Mouse (Mus musculus) lung, postnatal 0 days (tissue): ENCODE results near the gene Kmo. TPM values are rescaled to one million over a fixed set of nuclear protein-coding genes. Genes with fewer than 3 reads are reported as not detected.
A peak's percentile ranks its signal among the peaks of the same experiment; 100 is the strongest.

Experiments used
- ATAC-seq: fragments of 200-750 bp; cut with Nextera tagmentation; 2 replicates; pipeline ENCODE4 v1.8.0; 2017; ENCODE audit warnings: moderate library complexity
- DNase-seq: peaks from one replicate; pipeline ENCODE4 v3.0.0-alpha.2; 2016; ENCODE audit warnings: low spot score
- H3K27ac ChIP-seq: fragments of 300-500 bp; sonication (generic); 2 replicates; pipeline ENCODE4 v1.5.1; 2014; ENCODE audit warnings: antibody characterized with exemption, mild to moderate bottlenecking, low read length, mixed read lengths
- H3K27me3 ChIP-seq: fragments of 300-500 bp; sonication (generic); replicated peaks from 2 replicates; pipeline ENCODE4 v1.6.1; 2014; ENCODE audit warnings: low read length, mixed read lengths; ENCODE audit not compliant: insufficient read depth
- H3K36me3 ChIP-seq: fragments of 300-500 bp; sonication (generic); 2 replicates; pipeline ENCODE4 v1.6.1; 2014; ENCODE audit warnings: low read length, mixed read lengths; ENCODE audit not compliant: insufficient read depth
- H3K4me1 ChIP-seq: fragments of 300-500 bp; sonication (generic); 2 replicates; pipeline ENCODE4 v1.6.1; 2014; ENCODE audit warnings: antibody characterized with exemption, low read depth, low read length, mixed read lengths; ENCODE audit not compliant: insufficient read depth
- H3K4me2 ChIP-seq: fragments of 300-500 bp; sonication (generic); replicated peaks from 2 replicates; pipeline ENCODE4 v1.6.1; 2014; ENCODE audit warnings: low read depth, mild to moderate bottlenecking, low read length, moderate library complexity, mixed read lengths
- H3K4me3 ChIP-seq: fragments of 300-500 bp; sonication (generic); 2 replicates; pipeline ENCODE4 v1.5.1; 2014; ENCODE audit warnings: low read depth, low read length
- H3K9ac ChIP-seq: fragments of 300-500 bp; sonication (generic); replicated peaks from 2 replicates; pipeline ENCODE4 v1.6.1; 2014; ENCODE audit warnings: low read depth, mild to moderate bottlenecking
- H3K9me3 ChIP-seq: fragments of 300-500 bp; sonication (generic); 2 replicates; pipeline ENCODE4 v1.6.1; 2016; ENCODE audit warnings: low read length, mixed read lengths
- CTCF ChIP-seq: IDR thresholded peaks from 2 replicates; pipeline ENCODE4 v1.5.1; 2016; ENCODE audit warnings: antibody characterized with exemption, mild to moderate bottlenecking
- EP300 ChIP-seq: IDR thresholded peaks from 2 replicates; pipeline ENCODE4 v1.6.1; 2016; ENCODE audit warnings: antibody characterized with exemption, mild to moderate bottlenecking, control low read depth
- WGBS: fragments of 180-500 bp; shearing (Covaris S2); extraction: QIAGEN DNeasy Blood & Tissue Kit; methylation state at CpG from one replicate; pipeline ENCODE4 v1.1.7; 2014; 5-methylcytosine and 5-hydroxymethylcytosine counted together
- polyA plus RNA-seq: library from polyadenylated mRNA; unstranded; fragments of >200 nt; fragmentation: Nextera tagmentation; extraction: Ambion mirVana; gene quantifications from 2 replicates; pipeline ENCODE4 v1.2.1, GENCODE M21; 2015

The Kmo gene
- polyA plus RNA-seq, 1 experiment from 2014 or later = 0.21 TPM

DNA sequence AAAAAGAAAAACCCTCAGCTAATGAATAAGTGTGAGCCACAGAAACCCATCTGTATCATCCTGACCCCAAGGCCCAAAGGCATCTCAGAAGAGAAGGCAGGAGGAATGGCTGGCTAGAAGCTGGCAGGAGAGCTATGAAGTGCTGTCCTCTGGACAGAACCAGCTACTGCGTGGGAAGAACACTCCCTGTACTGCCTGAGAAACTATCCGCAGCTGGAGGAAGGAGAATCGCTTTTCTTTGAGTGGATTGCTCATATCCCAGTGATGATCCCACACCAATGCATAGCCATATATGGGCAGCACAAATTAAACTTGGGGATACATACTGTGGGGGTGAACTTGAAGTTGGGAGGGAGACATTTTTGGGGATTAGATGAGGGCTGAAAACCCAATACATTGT is 11.5 kb upstream of the Kmo start:
- 88% methylated on average over 3 of the region's 3 CpGs for WGBS
- no peak for TF ChIP-seq EP300
- TF ChIP-seq CTCF = no peak
- H3K9me3 ChIP-seq = no peaks in the 10 kb centered on the region
- no peak overlapping the region for H3K4me2 ChIP-seq
- H3K36me3 ChIP-seq = peaks cover 33% of the 10 kb centered on the region
- H3K9ac ChIP-seq = no peak overlapping the region
- H3K4me3 ChIP-seq = no peak overlapping the region
- H3K27me3 ChIP-seq = no peaks in the 10 kb centered on the region
- ATAC-seq = no peak
- no peak overlapping the region for H3K27ac ChIP-seq
- DNase-seq = no peak
- no peaks in the 10 kb centered on the region for H3K4me1 ChIP-seq

DNA sequence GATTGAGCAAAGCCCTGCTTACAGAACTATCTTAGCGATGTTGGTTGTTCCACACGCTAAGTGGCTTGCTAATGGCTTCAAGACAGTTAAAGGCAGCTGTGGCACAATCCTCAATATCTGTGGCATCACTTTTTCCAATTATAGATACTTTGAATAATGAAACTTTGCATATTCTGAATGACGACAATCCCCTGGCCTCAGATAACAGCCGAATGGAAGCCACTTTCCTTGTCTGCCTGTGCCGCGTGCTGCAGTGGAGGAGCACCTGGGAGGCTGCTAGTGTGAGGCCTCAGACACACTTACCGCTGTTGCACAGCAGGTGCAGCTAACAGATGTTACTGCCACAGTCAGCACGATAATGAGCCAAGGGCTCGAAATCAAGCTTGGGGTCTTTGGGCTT is 5.2 kb upstream of the Kmo start:
- Histone ChIP-seq H3K27me3 (no peaks in the 10 kb centered on the region), H3K9ac (no peak overlapping the region), H3K9me3 (no peaks in the 10 kb centered on the region), H3K36me3 (peaks cover 44% of the 10 kb centered on the region), H3K4me1 (no peaks in the 10 kb centered on the region), H3K4me3 (no peak overlapping the region), H3K27ac (no peak overlapping the region), H3K4me2 (no peak overlapping the region)
- no peak for ATAC-seq
- 95% methylated on average over 9 of the region's 9 CpGs for WGBS
- no peak for TF ChIP-seq EP300
- no peak for TF ChIP-seq CTCF
- no peak for DNase-seq

DNA sequence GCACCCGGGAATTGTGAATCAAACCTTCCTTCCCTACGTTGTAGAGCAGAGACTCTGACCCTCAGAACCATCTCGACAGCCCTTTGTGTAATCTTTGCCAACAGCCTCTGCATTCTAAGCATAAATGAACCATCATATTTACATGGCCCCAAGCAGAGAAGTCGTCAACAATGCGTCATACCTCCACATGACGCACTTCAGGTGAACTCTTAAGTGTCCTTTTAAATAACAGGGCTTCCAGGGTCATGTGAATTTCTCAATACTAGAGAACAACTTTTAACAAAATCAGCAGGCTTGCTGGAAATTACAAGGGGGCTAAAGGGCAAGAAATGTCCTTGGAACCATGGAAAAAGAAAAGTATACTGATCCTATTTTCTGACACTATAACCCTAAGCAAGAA is 3.5 kb downstream of the Kmo start:
- H3K27ac ChIP-seq = no peak overlapping the region
- H3K4me2 ChIP-seq = no peak overlapping the region
- ATAC-seq (no peak), DNase-seq (peak; percentile 27)
- H3K36me3 ChIP-seq = no peaks in the 10 kb centered on the region
- TF ChIP-seq CTCF (no peak), EP300 (peak; percentile 82)
- H3K27me3 ChIP-seq = no peaks in the 10 kb centered on the region
- H3K4me1 ChIP-seq = peaks cover 9% of the 10 kb centered on the region; the same call in 1 of the 2 replicates
- H3K4me3 ChIP-seq = no peak overlapping the region
- 65% methylated on average over 6 of the region's 6 CpGs for WGBS
- H3K9me3 ChIP-seq = no peaks in the 10 kb centered on the region
- no peak overlapping the region for H3K9ac ChIP-seq

DNA sequence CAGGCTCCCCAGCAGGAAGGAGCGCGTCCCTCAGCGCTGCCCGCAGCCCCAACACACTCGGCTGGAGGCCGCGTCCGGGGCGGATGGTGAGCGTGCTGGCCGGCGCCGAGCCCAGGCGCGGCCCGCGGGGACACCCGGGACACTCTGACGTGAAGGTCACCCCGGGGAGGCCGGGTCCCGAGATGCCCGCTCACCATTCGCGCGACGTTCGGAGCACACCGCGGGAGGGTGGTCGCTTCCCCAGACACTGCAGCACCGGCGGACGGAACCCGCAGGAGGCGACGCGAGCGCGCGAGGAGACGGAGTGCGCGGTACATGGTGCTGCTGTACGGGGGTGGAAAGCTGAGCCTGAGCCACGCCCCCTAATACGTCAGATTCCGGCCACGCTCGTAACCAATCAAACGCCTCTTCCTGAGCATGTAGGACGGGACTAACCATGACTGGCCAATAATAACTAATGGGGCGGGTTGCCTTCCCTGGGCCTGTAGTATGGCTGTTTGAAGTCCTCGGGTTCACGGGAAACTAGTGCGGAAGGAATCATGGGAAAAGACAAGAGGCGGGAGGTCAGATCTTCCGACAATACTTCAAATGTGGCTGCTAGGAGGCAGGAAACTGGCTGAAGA is 5.2 kb downstream of the Kmo start, which contains the start of gene Fh1:
Gene Fh1 (minus strand): TSS at position 379 of the 623 bp plus-strand sequence.
- Histone ChIP-seq H3K4me3 (peak within 1 kb of the TSS; percentile 68), H3K27ac (peak within 1 kb of the TSS; percentile 87), H3K27me3 (no peaks in the 10 kb centered on the region), H3K36me3 (no peaks in the 10 kb centered on the region), H3K9ac (peak within 1 kb of the TSS; percentile 78), H3K4me2 (peak within 1 kb of the TSS; percentile 93), H3K9me3 (no peaks in the 10 kb centered on the region), H3K4me1 (peaks cover 9% of the 10 kb centered on the region; the same call in 1 of the 2 replicates)
- ATAC-seq = peak; percentile 99
- peak; percentile 99 for DNase-seq
- WGBS = 2% methylated on average over 47 of the region's 58 CpGs
- TF ChIP-seq EP300 (peak; percentile 26; the same call in 1 of the 2 replicates), CTCF (peak; percentile 25; the same call in 1 of the 2 replicates)

DNA sequence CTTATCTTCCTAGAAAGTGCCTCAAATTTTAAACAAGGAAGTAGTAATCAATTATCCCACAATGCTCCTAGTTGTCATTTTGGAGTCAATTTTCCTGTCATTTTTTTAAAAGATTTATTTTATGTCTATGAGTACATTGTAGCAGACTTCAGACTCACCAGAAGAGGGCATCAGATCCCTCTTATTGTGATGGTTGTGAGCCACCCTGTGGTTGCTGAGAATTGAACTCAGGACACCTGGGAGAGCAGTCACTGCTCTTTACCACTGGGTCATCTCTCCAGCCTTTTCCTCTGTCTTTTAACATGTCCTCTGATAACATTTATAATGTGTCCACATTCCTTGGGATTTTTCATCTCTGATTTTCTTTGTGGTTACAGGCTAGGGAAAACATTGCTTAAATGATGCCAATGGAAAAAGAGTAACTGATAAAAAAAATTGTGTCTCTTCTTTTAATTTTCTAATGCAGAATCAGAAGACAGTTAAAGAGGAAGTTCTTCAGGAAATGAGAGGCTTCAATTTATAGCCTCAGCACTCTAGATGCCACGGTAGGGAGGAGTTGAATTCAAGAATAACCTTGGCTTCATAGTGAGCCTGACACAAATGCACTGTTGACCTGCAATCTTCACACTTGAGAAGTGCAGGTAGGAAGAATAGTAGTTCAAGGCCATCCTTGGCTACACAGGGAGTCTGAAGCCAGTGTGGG is 6.0 kb downstream of the Kmo start:
- TF ChIP-seq CTCF (peak; percentile 78), EP300 (peak; percentile 18; the same call in 1 of the 2 replicates)
- Histone ChIP-seq H3K27ac (peak overlapping the region; percentile 87; the same call in 1 of the 2 replicates), H3K27me3 (no peaks in the 10 kb centered on the region), H3K36me3 (no peaks in the 10 kb centered on the region), H3K9ac (no peak overlapping the region), H3K4me2 (peak overlapping the region; percentile 93), H3K4me1 (peaks cover 9% of the 10 kb centered on the region; the same call in 1 of the 2 replicates), H3K4me3 (peak overlapping the region; percentile 68), H3K9me3 (no peaks in the 10 kb centered on the region)
- 62% methylated on average over 1 of the region's 1 CpGs for WGBS
- ATAC-seq = peak; percentile 44
- DNase-seq = peak; percentile 66

DNA sequence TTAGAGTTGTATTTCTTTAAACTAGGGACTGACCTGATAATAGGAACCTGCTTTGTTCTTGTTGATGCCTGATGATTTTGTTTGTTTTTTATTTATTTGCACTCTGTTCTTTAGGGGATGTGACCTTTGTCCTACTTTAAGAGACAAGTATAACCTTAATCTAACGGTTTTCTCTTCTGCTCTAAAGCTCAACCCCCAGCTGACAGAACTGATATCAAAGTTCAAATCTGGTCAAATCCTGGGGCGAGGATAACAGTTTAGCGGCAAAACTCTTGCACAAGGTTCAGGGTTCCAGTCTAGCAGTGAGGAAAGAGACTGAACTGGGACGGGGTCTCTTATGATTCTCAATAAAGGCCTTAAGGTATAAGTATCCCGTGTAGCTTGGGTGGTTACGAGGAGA is 9.1 kb downstream of the Kmo start:
- DNase-seq = no peak
- no peak overlapping the region for H3K4me2 ChIP-seq
- peaks cover 7% of the 10 kb centered on the region; the same call in 1 of the 2 replicates for H3K4me1 ChIP-seq
- H3K27me3 ChIP-seq = no peaks in the 10 kb centered on the region
- no peak overlapping the region for H3K9ac ChIP-seq
- no peaks in the 10 kb centered on the region for H3K9me3 ChIP-seq
- no peak overlapping the region for H3K27ac ChIP-seq
- H3K36me3 ChIP-seq = no peaks in the 10 kb centered on the region
- WGBS = 78% methylated on average over 6 of the region's 6 CpGs
- TF ChIP-seq CTCF (no peak), EP300 (no peak)
- no peak for ATAC-seq
- no peak overlapping the region for H3K4me3 ChIP-seq
